Mouse (Mus musculus) lung, postnatal 4 days (tissue): Measurements from ENCODE around the gene Slc39a3.

ENCODE experiments used
- DNase-seq, 2 experiments: peaks; one replicate each; pipeline ENCODE4 v3.0.0; 2021

Slc39a3 gene

DNA sequence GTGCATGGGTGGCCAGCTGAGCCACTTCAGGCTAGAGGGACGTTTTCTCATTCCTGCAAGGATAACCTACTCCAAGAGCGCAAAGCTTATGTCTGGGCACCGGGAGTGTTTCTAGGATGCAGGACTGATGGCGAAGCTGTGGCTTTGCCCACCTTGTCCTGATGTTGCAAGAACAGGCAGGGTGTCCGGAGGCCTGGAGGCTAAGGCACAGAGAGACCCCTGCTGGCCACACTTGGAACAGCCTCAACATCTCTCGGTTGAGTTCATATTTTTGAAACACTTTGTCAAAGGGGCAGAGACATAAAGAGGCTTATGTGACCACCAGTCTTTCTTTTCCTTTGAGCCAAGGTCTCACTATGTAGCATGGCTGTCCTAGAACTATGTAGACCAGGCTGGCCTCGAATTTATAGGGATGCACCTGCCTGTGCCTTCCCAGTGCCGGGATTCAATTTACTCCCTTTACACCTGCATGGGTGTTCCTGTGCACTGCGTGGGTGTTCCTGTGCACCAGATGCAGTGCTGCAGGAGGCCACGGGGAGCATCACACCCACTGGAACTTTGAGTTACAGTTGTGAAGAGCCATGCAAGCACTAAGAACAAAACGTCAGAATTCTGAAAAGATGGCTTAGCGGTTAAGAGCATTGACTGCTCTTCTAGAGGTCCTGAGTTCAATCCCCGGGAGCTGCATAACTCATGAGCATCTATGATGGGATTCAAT, 4.4 kb upstream of the Slc39a3 start:
- DNase-seq, result peak; percentile 63 to 73

GRCm38 (mm10) chr10:81036251-81036650, 975 bp downstream of the Slc39a3 start:
- DNase-seq, result peak in 1 of 2 experiments; percentile 36

DNA sequence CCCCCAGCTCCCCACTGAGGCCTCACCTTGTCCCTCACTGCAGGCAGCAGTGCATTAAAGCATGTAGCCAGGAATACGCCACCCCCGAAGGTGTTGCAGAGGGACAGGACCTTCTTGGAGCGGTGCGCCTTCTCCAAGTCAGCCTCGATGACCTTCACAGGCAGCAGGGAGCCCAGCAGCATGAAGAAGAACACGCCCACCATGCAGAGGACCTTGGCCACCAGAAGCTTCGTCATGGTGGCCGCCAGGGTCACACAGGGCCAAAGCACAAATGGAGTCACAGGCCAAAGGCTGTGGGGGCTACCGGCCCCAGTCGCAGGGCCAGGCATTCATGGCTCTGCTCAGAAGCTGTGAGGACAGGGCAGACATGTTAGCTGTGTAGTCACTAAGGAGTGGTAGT, 3.6 kb downstream of the Slc39a3 start:
- no peak for DNase-seq

DNA sequence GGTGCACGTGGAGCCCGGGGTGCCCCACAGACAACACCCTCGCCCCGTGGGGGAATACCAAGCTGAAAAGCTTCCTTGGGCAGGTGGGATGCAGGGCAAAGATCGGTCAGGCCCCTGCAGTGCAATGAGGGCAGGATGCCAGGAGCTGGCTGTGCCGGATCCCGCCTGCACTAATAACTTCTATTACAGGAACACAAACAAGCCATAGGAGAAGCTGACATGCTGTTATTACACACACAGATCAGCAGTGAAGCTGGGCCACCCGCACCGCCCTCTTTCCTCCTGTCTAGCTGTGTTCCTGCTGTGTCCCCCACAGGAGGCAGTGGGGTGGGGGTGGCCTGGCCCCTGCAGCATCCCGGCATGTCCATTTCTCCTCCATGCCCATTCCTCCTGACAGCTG, 8.2 kb downstream of the Slc39a3 start:
- no peak for DNase-seq

DNA sequence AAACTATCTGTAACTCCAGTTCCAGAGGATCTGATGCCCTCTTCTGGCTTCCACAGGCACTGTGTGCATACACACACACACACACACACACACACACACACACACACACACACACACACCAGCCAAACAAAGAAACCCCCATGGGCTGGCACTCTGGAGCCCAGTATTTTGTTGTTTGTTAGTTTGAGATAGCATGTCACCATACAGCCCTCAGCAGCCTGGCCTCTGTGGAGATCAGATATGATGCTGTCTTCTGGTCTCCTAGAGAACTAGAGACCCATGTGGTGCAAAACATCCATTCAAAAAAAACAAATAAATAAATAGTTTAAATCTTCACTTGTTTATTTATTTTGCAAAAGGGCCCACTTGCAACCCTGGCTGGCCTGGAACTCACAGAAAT, 9.0 kb downstream of the Slc39a3 start:
- DNase-seq, result no peak

GRCm38 (mm10) chr10:81027331-81027730, 9.9 kb downstream of the Slc39a3 start:
- DNase-seq, result no peak

- DNase-seq, result no peak
Observed at GRCm38 (mm10) chr10:81026857-81027256, 10.4 kb downstream of the Slc39a3 start.

- no peak for DNase-seq
Observed at GRCm38 (mm10) chr10:81025639-81026275, 11.5 kb downstream of the Slc39a3 start, which contains the start of gene Diras1. Diras1 (minus strand) TSS chr10:81025662.

DNA sequence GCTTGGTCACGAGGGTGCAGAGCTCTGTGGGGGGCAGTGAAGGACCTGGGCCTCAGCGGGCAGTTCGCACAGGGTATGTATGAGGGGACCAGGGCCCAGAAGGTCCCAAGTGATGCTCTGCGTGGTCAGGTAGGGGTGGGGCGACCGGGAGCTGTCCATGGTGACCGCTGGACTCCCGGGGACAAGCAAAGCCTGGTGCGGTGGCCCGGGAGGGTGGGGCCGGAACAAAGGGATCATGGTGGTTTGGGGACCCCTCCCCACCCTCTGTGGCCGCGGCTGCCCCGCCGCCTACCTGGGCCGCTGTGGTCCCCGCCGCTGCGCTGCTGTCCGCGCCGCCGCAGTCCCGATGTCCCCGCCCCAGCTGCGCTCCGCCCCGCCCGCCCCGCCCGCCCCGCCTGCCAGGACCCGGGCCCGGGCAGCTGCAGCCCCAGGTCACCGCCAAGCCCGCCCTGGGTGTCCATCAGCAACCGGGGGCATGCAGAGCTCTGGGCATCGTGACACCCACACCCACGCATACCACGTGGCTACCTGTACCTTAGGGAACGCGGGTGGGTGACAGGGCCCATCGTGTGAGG, 12.1 kb downstream of the Slc39a3 start:
- no peak for DNase-seq

DNA sequence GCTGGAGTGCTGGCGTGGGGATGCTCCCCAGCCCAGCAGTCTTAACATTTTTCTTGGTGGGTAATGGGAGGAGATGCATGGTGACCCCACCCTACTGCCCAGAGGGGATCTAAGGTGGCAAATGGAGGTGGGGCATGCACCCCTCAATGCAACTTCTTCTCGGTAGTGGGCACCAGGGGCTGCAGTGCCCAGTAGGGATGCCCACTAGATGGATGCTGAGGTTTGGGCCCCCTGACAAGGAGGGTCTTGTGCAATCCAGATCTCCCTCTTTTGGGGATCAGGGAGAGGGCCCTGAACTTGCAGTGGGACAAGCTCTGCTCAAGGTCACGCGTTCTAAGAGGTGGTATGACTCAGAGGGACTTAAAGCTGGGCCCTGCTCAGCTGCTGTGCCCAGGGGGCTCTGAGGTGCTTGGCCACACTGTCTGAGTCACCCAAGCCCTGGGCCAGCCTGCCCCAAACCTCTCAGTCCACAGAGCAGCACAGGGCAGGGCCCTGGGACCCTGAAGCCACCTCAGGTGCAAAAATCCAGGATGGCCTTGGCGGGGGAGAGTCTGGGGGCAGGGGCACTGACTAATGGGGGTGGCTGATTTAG, 12.8 kb downstream of the Slc39a3 start:
- no peak for DNase-seq

DNA sequence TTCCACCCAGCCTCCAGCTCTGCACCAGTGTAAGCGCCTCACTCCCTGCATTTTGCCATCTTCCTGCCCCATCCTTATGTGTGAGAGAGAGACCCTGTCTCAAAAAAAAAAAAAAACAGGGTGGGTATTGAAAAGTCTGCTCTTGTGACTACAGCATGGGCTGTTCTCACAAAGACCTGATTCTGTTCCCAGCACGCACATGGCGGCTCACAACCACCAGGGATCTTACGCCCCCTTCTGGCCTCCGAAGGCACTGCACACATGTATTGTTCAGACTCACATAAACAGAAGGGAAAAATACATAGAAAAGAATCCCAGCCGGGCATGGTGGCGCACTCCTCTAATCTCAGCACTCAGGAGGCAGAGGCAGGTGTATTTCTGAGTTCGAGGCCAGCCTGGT, 14.5 kb downstream of the Slc39a3 start:
- DNase-seq, result no peak

- no peak for DNase-seq
Observed at GRCm38 (mm10) chr10:81021547-81022110, 15.6 kb downstream of the Slc39a3 start.

DNA sequence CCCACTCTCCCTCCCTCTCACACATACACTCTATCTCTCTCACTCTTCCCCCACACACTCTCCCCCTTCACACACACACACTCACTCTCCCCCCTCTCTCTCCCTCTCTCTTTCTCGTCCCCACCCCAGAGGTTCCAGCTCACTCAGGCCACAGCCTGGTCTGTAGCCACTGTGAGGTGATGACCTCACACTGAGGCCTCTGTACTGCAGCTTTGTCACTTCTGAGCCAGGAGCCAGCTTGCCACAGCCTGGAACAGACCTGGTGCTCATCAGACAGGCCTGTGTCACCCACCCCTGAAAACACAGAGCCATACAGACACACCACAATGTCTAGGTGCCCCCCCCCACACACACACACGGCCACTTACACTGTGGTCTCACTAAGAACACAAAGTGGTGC, 17.0 kb downstream of the Slc39a3 start:
- DNase-seq, result no peak

DNA sequence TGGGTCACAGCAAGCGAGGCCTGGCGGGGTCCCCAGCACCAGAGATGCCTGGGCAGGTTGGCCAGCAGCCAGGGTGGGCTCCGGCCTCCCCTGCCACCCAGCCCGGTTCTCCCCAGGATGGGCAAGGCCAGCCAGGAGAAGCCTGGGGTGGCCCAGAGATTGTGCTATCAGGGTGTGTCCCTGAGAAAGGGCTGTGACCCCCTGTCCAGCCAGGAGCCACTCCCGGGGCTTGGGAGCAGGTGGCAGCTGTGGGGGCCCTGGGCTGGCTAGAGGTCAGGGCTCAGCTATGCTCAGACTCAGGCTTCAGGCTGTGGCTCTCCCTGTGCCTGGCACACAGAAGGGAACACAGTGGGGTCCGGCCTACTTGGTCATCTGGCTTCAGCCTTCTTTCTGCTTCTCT, 17.5 kb downstream of the Slc39a3 start:
- no peak for DNase-seq

- DNase-seq, result peak; percentile 51 to 54
Observed at GRCm38 (mm10) chr10:81018326-81018725, 18.9 kb downstream of the Slc39a3 start.

DNA sequence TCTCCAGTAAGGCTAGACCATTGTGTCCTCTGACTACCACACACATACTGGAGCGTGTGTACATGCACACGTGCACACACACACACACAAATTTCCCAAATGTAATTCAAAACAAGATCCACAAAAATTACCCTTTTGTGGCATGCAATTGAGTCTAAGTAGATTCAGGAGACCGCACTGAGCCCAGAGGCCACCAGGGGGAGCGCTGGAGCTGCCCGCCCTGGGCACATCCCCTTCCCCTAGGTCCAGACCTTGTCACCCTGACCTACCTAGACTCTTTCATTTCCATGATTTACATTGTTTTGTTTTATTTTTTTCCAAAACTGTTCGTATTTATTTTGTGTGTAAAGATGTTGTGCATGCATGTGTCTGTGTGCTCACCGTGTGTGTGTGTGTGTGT, 20.6 kb downstream of the Slc39a3 start:
- DNase-seq, result peak; percentile 59 to 74

GRCm38 (mm10) chr10:81015666-81016065, 21.6 kb downstream of the Slc39a3 start:
- DNase-seq, result no peak

DNA sequence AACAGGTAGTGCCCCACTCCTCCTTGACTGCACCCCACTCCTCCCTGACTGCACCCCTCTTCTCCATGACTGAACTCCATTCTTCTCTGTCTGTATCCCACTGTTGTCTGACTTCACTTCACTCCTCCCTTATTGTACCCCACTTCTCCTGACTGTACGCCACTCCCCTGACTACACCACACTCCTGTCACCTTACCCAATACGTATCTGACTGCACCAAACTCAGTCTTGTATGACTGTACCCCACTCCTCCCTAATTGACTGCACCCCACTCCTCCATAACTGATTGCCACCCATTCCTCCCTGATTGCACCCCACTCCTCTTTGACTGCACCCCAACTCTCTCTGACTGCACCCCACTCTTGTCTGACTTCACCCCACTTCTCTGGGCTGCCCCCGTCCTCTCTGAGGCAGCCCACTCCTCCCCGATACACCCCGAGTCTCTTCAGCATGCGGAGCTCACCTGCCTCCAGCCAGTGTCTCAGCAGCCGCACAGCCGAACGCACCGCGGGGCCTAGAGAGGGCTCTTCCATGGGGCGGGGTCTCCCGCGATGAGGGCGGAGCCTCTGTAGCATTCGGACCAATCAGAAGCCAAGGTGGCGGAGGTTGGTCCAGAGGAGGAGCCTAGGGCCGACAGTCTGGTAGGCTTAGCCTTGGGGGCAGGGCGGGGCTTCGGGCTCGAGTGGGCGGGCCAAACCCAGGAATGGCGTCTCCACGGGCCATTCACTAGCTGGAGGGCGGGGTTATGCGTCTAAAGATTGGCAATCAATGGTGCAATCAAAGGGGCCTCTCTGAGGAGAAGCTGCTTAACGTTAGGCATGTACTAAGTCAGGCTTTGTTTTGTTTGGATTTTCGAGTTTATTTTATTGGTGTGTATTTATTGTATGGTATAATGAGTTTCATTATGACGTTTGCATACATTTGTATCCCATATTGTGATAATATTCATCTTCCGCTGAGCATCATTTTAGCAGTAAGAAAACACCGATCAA, 22.5 kb downstream of the Slc39a3 start, which contains the start of gene Gng7:
Gene Gng7 (minus strand): TSS at position 553 of the 992 bp plus-strand sequence.
- DNase-seq, result peak; percentile 97

- no peak for DNase-seq
Observed at GRCm38 (mm10) chr10:81010851-81011250, 26.4 kb downstream of the Slc39a3 start.

DNA sequence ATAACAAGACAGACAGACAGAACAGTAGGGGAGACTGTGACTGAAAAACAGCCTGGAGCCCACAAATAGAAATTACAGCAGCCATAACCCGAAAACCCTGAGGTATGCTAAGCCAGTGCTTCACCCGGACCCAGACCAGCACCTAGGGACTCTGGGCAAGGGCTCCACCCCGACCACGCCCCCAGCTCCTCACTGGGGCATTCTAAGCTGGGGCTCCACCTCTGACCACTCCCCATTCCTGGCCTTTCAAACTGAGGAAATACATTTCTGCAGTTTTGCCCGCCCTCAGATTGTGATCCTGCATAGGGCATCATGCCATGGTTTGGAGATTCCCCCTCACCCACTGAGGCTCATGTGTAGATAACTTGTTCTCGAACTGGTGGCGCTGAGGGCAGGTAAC, 30.0 kb downstream of the Slc39a3 start:
- DNase-seq, result peak; percentile 37 to 50

DNA sequence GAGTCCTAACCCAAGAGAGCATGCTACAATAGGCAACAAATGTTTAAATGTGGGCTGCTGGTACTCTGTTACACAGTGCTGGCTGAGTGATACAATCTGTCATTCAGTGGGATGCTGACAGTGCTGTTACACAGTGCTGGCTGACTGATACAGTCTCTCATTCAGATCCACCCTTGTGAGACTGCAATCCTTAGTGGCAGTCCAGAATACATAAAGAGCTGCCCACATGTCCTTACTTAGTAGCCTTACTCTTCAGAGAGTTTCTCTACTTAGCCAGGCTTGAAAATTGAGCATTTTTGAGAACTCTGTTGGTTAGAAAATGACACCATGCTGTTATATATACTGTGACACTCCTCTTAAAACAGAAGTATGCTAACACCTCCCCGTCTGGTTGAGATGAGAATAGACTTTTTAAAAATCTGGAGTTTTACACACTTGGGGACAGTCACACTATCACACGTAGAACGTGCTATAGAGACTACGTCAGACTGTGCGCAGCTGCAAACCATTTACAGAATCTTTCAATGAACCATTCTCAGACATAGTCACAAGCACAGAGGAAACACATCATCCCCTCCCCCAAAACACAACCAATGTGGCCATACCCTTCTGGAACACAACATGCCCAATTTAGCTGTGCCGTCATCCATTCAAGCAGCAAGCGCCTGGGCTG, 31.1 kb downstream of the Slc39a3 start:
- DNase-seq, result no peak

DNA sequence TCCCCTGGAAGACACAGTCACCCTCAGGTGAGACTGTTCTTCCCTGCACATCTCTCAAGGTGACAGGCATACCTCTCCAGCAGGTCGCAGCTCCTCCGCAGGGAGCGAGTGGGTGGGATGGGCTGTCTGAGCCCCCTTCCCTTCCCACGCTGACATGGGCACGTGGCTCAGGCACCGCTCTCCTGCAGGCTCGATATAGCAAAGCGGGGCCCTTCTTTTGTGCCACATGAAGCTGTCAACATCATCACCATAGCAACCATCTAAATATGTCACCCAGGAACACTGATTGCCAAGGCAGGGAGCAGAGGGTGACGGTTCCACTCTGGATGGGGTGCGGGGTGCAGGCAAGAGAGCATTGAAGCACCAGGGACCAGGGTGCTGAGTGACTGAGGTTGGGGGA, 36.1 kb downstream of the Slc39a3 start:
- DNase-seq, result no peak
